26 mouse cellular contexts compared by ENCODE assay signal in genomic region chr13:88014741-88015140, GRCm38 (mm10).
"Had no signal": no experiment of that assay in that cellular context is flagged by ENCODE, and none has a peak within 500 bp of the region (broad histone marks: within the 10 kb centered on the region; RNA-seq: fewer than 3 reads in every experiment).

No protein-coding gene starts in this region.

- H3K36me3 ChIP-seq: embryonic facial prominence, embryonic 10.5 days; embryonic facial prominence, embryonic 12.5 days; embryonic facial prominence, embryonic 13.5 days; embryonic facial prominence, embryonic 15.5 days; forebrain, embryonic 10.5 days; forebrain, embryonic 12.5 days; forebrain, embryonic 15.5 days had no signal

- H3K4me3 ChIP-seq: embryonic facial prominence, embryonic 10.5 days; embryonic facial prominence, embryonic 12.5 days; embryonic facial prominence, embryonic 13.5 days; embryonic facial prominence, embryonic 15.5 days; erythroblast, embryonic 14.5 days; forebrain, embryonic 10.5 days; forebrain, embryonic 12.5 days; forebrain, embryonic 13.5 days; forebrain, embryonic 15.5 days; gastrocnemius, adult 2 months; heart, adult 2 months had no signal

- H3K27ac ChIP-seq: embryonic facial prominence, embryonic 10.5 days; embryonic facial prominence, embryonic 12.5 days; embryonic facial prominence, embryonic 13.5 days; embryonic facial prominence, embryonic 15.5 days; forebrain, embryonic 10.5 days; forebrain, embryonic 12.5 days; forebrain, embryonic 13.5 days; forebrain, embryonic 15.5 days; gastrocnemius, adult 2 months; heart, adult 2 months had no signal

- ATAC-seq: forebrain, embryonic 13.5 days; forebrain, embryonic 14.5 days; forebrain, embryonic 15.5 days; forebrain, embryonic 16.5 days; forebrain, postnatal 0 days had no signal

- H3K9ac ChIP-seq: embryonic facial prominence, embryonic 12.5 days; embryonic facial prominence, embryonic 13.5 days; embryonic facial prominence, embryonic 15.5 days; forebrain, embryonic 12.5 days; forebrain, embryonic 13.5 days; forebrain, embryonic 15.5 days; forebrain, postnatal 0 days had no signal

- DNase-seq: cerebellum, adult 9-11 months; cerebellum, postnatal 10 days; cerebellum, postnatal 14 days; cerebellum, postnatal 25 days; cerebellum, postnatal 36 days; embryo, embryonic 11 days; forebrain, postnatal 0 days; gastrocnemius, adult 2 months; gastrocnemius, postnatal 10 days; gastrocnemius, postnatal 14 days; gastrocnemius, postnatal 25 days; gastrocnemius, postnatal 36 days; heart, adult 11 months; heart, adult 18-20 months; heart, adult 2 months had no signal

- H3K4me1 ChIP-seq: embryonic facial prominence, embryonic 10.5 days; embryonic facial prominence, embryonic 12.5 days; embryonic facial prominence, embryonic 13.5 days; embryonic facial prominence, embryonic 15.5 days; forebrain, embryonic 10.5 days; forebrain, embryonic 12.5 days; forebrain, embryonic 13.5 days; forebrain, embryonic 15.5 days had no signal

- H3K27me3 ChIP-seq: embryonic facial prominence, embryonic 12.5 days; embryonic facial prominence, embryonic 13.5 days; embryonic facial prominence, embryonic 15.5 days; forebrain, embryonic 12.5 days; forebrain, embryonic 13.5 days; forebrain, embryonic 15.5 days had no signal

- H3K9me3 ChIP-seq: embryonic facial prominence, embryonic 10.5 days; embryonic facial prominence, embryonic 12.5 days; embryonic facial prominence, embryonic 13.5 days; embryonic facial prominence, embryonic 15.5 days; forebrain, embryonic 10.5 days; forebrain, embryonic 12.5 days; forebrain, embryonic 13.5 days; forebrain, embryonic 15.5 days had no signal

- H3K4me2 ChIP-seq: embryonic facial prominence, embryonic 12.5 days; embryonic facial prominence, embryonic 13.5 days; embryonic facial prominence, embryonic 15.5 days; forebrain, embryonic 12.5 days; forebrain, embryonic 13.5 days; forebrain, embryonic 15.5 days had no signal
